Mouse (Mus musculus): ENCODE data around the gene Tmem253. TPM values are rescaled to one million over a fixed set of nuclear protein-coding genes. Genes with fewer than 3 reads are reported as not detected.
"Not testable (repeated sequence)": the region's sequence is repeated elsewhere in the genome, so short reads cannot be mapped to it uniquely, and the experiment has no call there.

The Tmem253 gene
- total RNA-seq, 2 experiments from 2014 or later = 1.4 to 1.8 TPM

- no peak for DNase-seq
Measured at GRCm38 (mm10) chr14:52022244-52022708, 6.8 kb downstream of the Tmem253 start.

- DNase-seq = peak; percentile 92
Measured at GRCm38 (mm10) chr14:52022709-52023459, 7.4 kb downstream of the Tmem253 start.

- DNase-seq = no peak
Measured at GRCm38 (mm10) chr14:52024133-52024532, 8.7 kb downstream of the Tmem253 start.

GRCm38 (mm10) chr14:52026342-52026741 lies 10.9 kb downstream of the Tmem253 start:
- DNase-seq = no peak

- DNase-seq = no peak
Measured at GRCm38 (mm10) chr14:52035926-52036325, 20.5 kb downstream of the Tmem253 start.

GRCm38 (mm10) chr14:52039332-52039731 lies 23.9 kb downstream of the Tmem253 start:
- no peak for DNase-seq

GRCm38 (mm10) chr14:52042359-52042758 lies 26.9 kb downstream of the Tmem253 start, which contains the start of gene Olfr221:
Gene Olfr221, minus strand, starts transcription at chr14:52042459.
- not testable (repeated sequence) for DNase-seq

GRCm38 (mm10) chr14:52043446-52043845 lies 28.0 kb downstream of the Tmem253 start:
- no peak for DNase-seq

GRCm38 (mm10) chr14:52044901-52045678 lies 29.6 kb downstream of the Tmem253 start:
- DNase-seq = peak; percentile 45

GRCm38 (mm10) chr14:52045966-52046565 lies 30.6 kb downstream of the Tmem253 start:
- DNase-seq = no peak

- DNase-seq = not testable (repeated sequence)
Measured at GRCm38 (mm10) chr14:52052720-52053119, 37.3 kb downstream of the Tmem253 start.

GRCm38 (mm10) chr14:52059982-52060381 lies 44.5 kb downstream of the Tmem253 start:
- DNase-seq = no peak

GRCm38 (mm10) chr14:52060800-52061199 lies 45.3 kb downstream of the Tmem253 start:
- DNase-seq = no peak

GRCm38 (mm10) chr14:52061798-52062197 lies 46.3 kb downstream of the Tmem253 start:
- no peak for DNase-seq

GRCm38 (mm10) chr14:52066135-52066534 lies 50.7 kb downstream of the Tmem253 start:
- no peak for DNase-seq

Other genes with a start within 250 kb of the Tmem253 start
- gene Ang4, start 242.1 kb upstream of the Tmem253 start, total RNA-seq (2021) = not detected
- not detected for gene AY358078, start 215.6 kb upstream of the Tmem253 start, total RNA-seq (2021)
- gene Ear6, start 162.0 kb upstream of the Tmem253 start, total RNA-seq (2021) = not detected
- gene Mettl17, start 130.8 kb upstream of the Tmem253 start, total RNA-seq (2021) = 10 to 100 TPM; 17.9 to 25.7 TPM
- gene Slc39a2, start 122.8 kb upstream of the Tmem253 start, total RNA-seq (2021) = under 1 TPM; 0.29 to 0.48 TPM
- 100 to 1,000 TPM; 452 to 471 TPM for gene Ndrg2, start 101.5 kb upstream of the Tmem253 start, total RNA-seq (2021)
- gene Tppp2, start 97.2 kb upstream of the Tmem253 start, total RNA-seq (2021) = not detected
- not detected for gene Rnase13, start 92.9 kb upstream of the Tmem253 start, total RNA-seq (2021)
- gene Arhgef40, start 30.9 kb upstream of the Tmem253 start, total RNA-seq (2021) = 10 to 100 TPM; 64.6 to 65.6 TPM
- gene Zfp219, start 5.1 kb downstream of the Tmem253 start, total RNA-seq (2021) = 10 to 100 TPM; 37.5 to 42.0 TPM
- gene Olfr221, start 26.8 kb downstream of the Tmem253 start, total RNA-seq (2021) = not detected
- gene Hnrnpc, start 88.4 kb downstream of the Tmem253 start, total RNA-seq (2021) = 100 to 1,000 TPM; 183 to 190 TPM
- under 1 TPM; 0.55 to 0.59 TPM for gene Rpgrip1, start 95.0 kb downstream of the Tmem253 start, total RNA-seq (2021)
- 10 to 100 TPM; 48.5 to 50.6 TPM for gene Supt16, start 181.8 kb downstream of the Tmem253 start, total RNA-seq (2021)
- gene Chd8, start 242.1 kb downstream of the Tmem253 start, total RNA-seq (2021) = 10 to 100 TPM; 73.8 to 76.4 TPM

All from heart, postnatal 4 days (tissue).